Mouse (Mus musculus) intestine, embryonic 15.5 days (tissue): ENCODE measurements around the gene Hist1h4i. TPM values are rescaled to one million over a fixed set of nuclear protein-coding genes. Genes with fewer than 3 reads are reported as not detected.
A peak's percentile ranks its signal among the peaks of the same experiment; 100 is the strongest.

Experiments used
- ATAC-seq: fragments of 200-750 bp; cut with Nextera tagmentation; 2 replicates; pipeline ENCODE4 v1.8.0; 2017; ENCODE audit warnings: moderate TSS enrichment, moderate library complexity
- H3K27ac ChIP-seq: fragments of 300-500 bp; sonication (generic); 2 replicates; pipeline ENCODE4 v1.5.1; 2015; ENCODE audit warnings: mild to moderate bottlenecking, inconsistent platforms
- H3K27me3 ChIP-seq: fragments of 300-500 bp; sonication (generic); replicated peaks from 2 replicates; pipeline ENCODE4 v1.6.1; 2015; ENCODE audit warnings: inconsistent platforms
- H3K36me3 ChIP-seq: fragments of 300-500 bp; sonication (generic); 2 replicates; pipeline ENCODE4 v1.6.1; 2015; ENCODE audit warnings: inconsistent platforms
- H3K4me1 ChIP-seq: fragments of 300-500 bp; sonication (generic); replicated peaks from 2 replicates; pipeline ENCODE4 v1.6.1; 2015; ENCODE audit warnings: inconsistent platforms
- H3K4me2 ChIP-seq: fragments of 300-500 bp; sonication (generic); replicated peaks from 2 replicates; pipeline ENCODE4 v1.6.1; 2015; ENCODE audit warnings: mild to moderate bottlenecking, inconsistent platforms
- H3K4me3 ChIP-seq: fragments of 300-500 bp; sonication (generic); replicated peaks from 2 replicates; pipeline ENCODE4 v1.5.1; 2015; ENCODE audit warnings: inconsistent platforms
- H3K9ac ChIP-seq: fragments of 300-500 bp; sonication (generic); 2 replicates; pipeline ENCODE4 v1.6.1; 2015; ENCODE audit warnings: inconsistent platforms
- H3K9me3 ChIP-seq: fragments of 300-500 bp; sonication (generic); 2 replicates; pipeline ENCODE4 v1.6.1; 2016; ENCODE audit warnings: inconsistent platforms
- WGBS: fragments of 180-500 bp; shearing (Covaris S2); methylation state at CpG from one replicate; pipeline ENCODE4 v1.1.7; 2015; 5-methylcytosine and 5-hydroxymethylcytosine counted together
- polyA plus RNA-seq: library from polyadenylated mRNA; unstranded; fragments of >200 nt; fragmentation: Nextera tagmentation; extraction: Ambion mirVana; gene quantifications from 2 replicates; pipeline ENCODE4 v1.2.1, GENCODE M21; 2015

Gene Hist1h4i
- polyA plus RNA-seq, 1 experiment from 2014 or later, result 21.0 TPM

DNA sequence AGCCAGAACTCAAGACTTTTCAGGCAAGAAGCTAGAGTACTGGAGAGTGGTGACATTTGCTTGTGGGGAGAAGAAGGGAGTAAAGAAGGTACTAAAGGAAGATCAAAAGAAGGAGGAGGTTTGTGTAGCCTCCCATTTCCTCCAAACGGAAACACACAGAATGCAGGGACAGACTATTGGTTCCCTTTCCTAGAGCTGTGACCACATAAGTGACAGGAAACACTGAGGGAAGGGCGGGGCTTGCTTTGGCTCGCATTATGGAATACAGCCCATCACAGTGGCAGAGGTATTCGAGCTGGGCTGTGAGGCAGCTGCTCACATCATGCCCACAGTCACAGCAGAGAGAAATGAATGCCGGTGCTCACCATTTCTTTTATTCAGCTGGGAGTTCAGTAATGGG, 39.3 kb downstream of the Hist1h4i start:
- no peak overlapping the region for H3K4me2 ChIP-seq
- H3K9ac ChIP-seq, result no peak overlapping the region
- no peaks in the 10 kb centered on the region for H3K36me3 ChIP-seq
- ATAC-seq, result no peak
- WGBS, result 25% methylated on average over 5 of the region's 5 CpGs
- H3K4me1 ChIP-seq, result peaks cover 13% of the 10 kb centered on the region; the same call in 1 of the 2 replicates
- no peak overlapping the region for H3K4me3 ChIP-seq
- H3K27me3 ChIP-seq, result peaks cover 87% of the 10 kb centered on the region
- no peaks in the 10 kb centered on the region for H3K9me3 ChIP-seq
- no peak overlapping the region for H3K27ac ChIP-seq

DNA sequence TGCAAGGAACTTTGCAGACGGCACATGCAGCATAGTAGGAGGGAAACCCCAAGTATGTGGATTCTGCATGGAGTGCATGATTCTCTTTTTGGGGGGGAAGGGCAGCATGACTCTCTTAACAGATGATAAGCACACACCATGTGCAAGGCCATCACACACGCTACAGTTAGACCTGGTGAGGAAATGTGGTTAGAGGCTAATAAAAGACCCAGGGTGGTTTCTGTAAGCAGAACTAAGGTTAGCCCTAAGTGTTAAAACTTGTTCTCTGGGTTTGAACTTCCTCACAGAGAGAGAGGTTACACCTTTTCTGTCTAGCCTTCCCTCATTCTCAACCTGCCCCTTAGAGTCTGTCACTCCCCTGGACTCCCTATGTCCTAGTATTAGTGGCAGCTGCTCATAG, 39.8 kb downstream of the Hist1h4i start:
- no peak overlapping the region for H3K27ac ChIP-seq
- no peak for ATAC-seq
- H3K4me3 ChIP-seq, result no peak overlapping the region
- H3K4me2 ChIP-seq, result no peak overlapping the region
- H3K9ac ChIP-seq, result no peak overlapping the region
- H3K4me1 ChIP-seq, result peaks cover 10% of the 10 kb centered on the region; the same call in 1 of the 2 replicates
- H3K36me3 ChIP-seq, result no peaks in the 10 kb centered on the region
- H3K27me3 ChIP-seq, result peaks cover 87% of the 10 kb centered on the region
- no peaks in the 10 kb centered on the region for H3K9me3 ChIP-seq
- 76% methylated on average over 2 of the region's 2 CpGs for WGBS

DNA sequence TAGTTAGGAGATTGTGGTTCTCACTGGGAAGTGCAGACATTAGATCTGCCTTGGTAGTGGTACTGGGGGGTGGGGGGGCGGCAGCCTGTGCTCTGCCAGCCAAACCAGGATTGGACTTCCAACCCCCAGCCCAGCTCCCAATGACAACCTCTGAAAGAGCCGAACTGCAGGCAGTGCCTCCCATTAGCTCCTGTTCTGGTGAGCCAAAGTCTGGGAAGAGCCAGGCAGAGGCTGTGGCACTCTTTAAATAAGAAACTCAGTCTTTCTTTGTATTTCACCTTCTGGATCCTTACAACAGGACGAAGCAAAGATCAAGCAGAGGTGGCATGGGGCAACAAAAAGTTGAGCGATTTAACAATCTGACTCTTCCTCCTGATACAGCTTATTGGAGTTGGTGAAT, 42.0 kb downstream of the Hist1h4i start:
- no peak overlapping the region for H3K4me3 ChIP-seq
- H3K36me3 ChIP-seq, result no peaks in the 10 kb centered on the region
- H3K4me2 ChIP-seq, result no peak overlapping the region
- H3K27ac ChIP-seq, result no peak overlapping the region
- no peaks in the 10 kb centered on the region for H3K9me3 ChIP-seq
- H3K4me1 ChIP-seq, result peaks cover 6% of the 10 kb centered on the region; the same call in 1 of the 2 replicates
- 37% methylated on average over 4 of the region's 4 CpGs for WGBS
- H3K9ac ChIP-seq, result no peak overlapping the region
- H3K27me3 ChIP-seq, result peaks cover 76% of the 10 kb centered on the region
- no peak for ATAC-seq

DNA sequence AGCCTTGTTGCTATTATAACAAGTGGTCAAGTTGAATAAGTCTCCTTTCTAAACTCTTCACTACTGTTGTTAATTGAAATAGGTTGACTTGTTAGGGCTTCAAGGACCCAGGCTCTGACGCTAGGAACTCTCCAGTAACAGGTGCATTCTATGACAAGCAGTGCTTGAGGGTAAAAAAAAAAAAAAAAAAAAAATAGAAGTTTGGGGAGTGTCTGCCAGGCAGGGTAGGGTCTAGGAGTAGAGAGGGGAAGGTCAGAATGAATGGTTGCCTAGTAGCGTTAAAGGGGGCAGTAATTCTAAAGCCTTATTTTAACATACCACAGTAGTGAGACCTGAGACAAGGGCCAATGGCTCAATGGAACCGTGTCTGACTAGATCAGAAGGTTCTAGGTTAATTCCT, 42.8 kb downstream of the Hist1h4i start:
- Histone ChIP-seq H3K4me1 (peaks cover 6% of the 10 kb centered on the region; the same call in 1 of the 2 replicates), H3K9me3 (no peaks in the 10 kb centered on the region), H3K27me3 (peaks cover 69% of the 10 kb centered on the region), H3K9ac (no peak overlapping the region), H3K27ac (no peak overlapping the region), H3K36me3 (no peaks in the 10 kb centered on the region), H3K4me3 (no peak overlapping the region), H3K4me2 (no peak overlapping the region)
- no peak for ATAC-seq
- WGBS, result 28% methylated on average over 3 of the region's 3 CpGs

DNA sequence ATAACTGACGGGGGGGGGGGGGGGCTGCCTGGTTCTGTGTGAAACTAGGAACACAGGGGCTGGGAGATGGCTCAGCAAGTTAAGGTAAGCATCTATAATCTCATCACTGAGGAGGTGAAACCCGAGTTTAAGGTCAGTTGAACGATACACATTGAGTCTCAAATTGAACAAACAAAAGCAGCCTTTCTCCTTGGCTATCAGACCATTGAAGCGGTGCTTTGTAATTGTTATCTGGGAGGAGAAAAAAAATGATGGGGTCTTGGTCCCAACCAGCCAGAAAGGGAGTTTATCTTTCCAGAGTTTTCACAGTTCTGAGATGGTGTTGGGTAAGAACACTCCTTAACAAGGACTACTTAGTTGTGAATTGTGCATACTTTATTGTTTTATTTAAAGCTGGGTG, 43.3 kb downstream of the Hist1h4i start:
- no peak for ATAC-seq
- peaks cover 6% of the 10 kb centered on the region; the same call in 1 of the 2 replicates for H3K4me1 ChIP-seq
- 6% methylated on average over 4 of the region's 4 CpGs for WGBS
- H3K9ac ChIP-seq, result no peak overlapping the region
- H3K4me2 ChIP-seq, result peak overlapping the region; percentile 61
- H3K27me3 ChIP-seq, result peaks cover 66% of the 10 kb centered on the region
- H3K9me3 ChIP-seq, result no peaks in the 10 kb centered on the region
- no peaks in the 10 kb centered on the region for H3K36me3 ChIP-seq
- H3K27ac ChIP-seq, result no peak overlapping the region
- H3K4me3 ChIP-seq, result no peak overlapping the region

DNA sequence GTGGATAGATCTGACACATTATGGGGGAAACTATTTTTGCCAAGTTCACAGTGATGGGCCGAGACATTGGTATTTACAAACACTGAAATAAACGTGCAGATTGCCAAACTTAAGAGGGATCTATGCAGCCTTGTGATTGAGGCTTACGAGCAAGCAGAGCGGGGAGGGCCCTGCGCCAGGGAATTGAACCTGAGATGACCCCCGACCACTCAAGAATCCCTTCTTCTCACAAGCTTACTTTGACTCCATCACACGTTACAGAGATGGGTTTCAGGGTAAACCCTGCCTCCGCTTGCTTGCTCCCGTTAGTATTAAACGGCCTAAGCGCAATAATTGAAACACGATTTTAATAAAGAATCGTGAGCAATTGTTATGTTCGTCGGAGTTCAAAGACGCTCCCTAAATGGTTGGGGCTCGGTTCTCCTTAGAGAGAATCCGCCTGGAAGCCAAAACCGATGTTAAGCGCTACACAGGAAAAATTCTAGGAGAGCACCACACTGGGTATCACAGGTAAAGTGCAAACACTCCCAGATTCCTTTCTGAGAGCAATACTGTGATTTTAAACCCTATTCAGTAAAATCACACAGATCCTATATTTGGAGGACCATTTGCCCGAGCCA, 43.9 kb downstream of the Hist1h4i start:
- no peak for ATAC-seq
- Histone ChIP-seq H3K9me3 (no peaks in the 10 kb centered on the region), H3K4me2 (peak overlapping the region; percentile 61), H3K4me3 (peak overlapping the region; percentile 21), H3K9ac (no peak overlapping the region), H3K27ac (no peak overlapping the region), H3K36me3 (no peaks in the 10 kb centered on the region), H3K27me3 (peaks cover 63% of the 10 kb centered on the region), H3K4me1 (peaks cover 6% of the 10 kb centered on the region; the same call in 1 of the 2 replicates)
- 2% methylated on average over 21 of the region's 21 CpGs for WGBS

DNA sequence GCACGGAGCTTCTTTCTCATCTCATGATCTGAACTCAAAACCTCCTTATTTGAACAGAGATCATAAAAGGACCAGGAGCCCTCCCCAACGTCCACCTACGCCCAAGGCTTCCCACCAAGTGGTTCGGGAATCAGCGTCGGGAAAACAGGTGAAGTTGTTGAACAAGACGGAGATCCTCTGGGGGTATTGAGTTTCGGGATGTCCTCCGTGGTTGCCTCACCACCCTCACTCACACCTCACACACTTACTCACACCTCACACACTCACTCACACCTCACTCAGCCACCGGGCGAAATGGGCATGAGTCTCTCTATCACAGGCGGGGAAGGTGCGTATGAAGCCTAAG, 44.3 kb downstream of the Hist1h4i start:
- H3K4me2 ChIP-seq, result peak overlapping the region; percentile 61
- peak overlapping the region; percentile 21 for H3K4me3 ChIP-seq
- no peaks in the 10 kb centered on the region for H3K9me3 ChIP-seq
- no peak overlapping the region for H3K9ac ChIP-seq
- peaks cover 6% of the 10 kb centered on the region; the same call in 1 of the 2 replicates for H3K4me1 ChIP-seq
- WGBS, result 2% methylated on average over 13 of the region's 13 CpGs
- no peak for ATAC-seq
- H3K27ac ChIP-seq, result no peak overlapping the region
- no peaks in the 10 kb centered on the region for H3K36me3 ChIP-seq
- H3K27me3 ChIP-seq, result peaks cover 58% of the 10 kb centered on the region

DNA sequence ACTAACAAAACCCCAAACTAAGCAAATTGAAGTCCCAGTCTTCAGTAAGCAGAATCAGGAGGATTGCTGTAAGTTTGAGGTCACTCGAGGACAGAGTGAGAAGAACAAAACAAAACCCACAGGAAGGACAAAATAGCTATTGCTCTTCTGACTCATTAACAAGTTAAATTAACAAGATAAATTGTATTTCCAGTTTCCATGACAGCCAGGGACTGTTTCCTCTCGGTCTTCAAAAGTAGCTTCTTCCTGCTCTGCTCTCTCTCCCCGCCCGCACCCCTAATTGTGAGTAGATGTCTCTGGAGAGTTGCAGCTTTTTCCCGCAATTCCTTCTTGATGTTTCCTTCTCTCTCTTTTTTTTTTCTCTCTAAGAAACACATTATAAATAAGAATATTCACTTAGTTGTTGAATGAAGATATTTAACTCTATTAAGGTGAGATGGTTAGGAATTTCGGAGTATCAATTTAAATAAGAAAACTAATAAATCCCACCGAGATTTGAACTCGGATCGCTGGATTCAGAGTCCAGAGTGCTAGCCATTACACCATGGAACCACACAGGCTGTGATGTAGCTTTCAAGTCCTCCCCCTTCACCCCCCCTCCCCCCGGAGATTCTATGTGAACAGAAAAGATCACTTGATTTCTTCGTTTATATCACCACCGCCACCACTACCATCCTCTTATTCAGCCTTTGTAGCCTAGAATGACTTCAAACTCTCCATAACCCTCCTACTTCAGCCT, 44.9 kb downstream of the Hist1h4i start:
- peak overlapping the region; percentile 42 for H3K4me3 ChIP-seq
- H3K4me1 ChIP-seq, result peaks cover 6% of the 10 kb centered on the region; the same call in 1 of the 2 replicates
- H3K9ac ChIP-seq, result no peak overlapping the region
- H3K27ac ChIP-seq, result no peak overlapping the region
- peak; percentile 46; the same call in 1 of the 2 replicates for ATAC-seq
- no peaks in the 10 kb centered on the region for H3K9me3 ChIP-seq
- 3% methylated on average over 12 of the region's 12 CpGs for WGBS
- H3K4me2 ChIP-seq, result peak overlapping the region; percentile 61
- H3K36me3 ChIP-seq, result no peaks in the 10 kb centered on the region
- H3K27me3 ChIP-seq, result peaks cover 52% of the 10 kb centered on the region

DNA sequence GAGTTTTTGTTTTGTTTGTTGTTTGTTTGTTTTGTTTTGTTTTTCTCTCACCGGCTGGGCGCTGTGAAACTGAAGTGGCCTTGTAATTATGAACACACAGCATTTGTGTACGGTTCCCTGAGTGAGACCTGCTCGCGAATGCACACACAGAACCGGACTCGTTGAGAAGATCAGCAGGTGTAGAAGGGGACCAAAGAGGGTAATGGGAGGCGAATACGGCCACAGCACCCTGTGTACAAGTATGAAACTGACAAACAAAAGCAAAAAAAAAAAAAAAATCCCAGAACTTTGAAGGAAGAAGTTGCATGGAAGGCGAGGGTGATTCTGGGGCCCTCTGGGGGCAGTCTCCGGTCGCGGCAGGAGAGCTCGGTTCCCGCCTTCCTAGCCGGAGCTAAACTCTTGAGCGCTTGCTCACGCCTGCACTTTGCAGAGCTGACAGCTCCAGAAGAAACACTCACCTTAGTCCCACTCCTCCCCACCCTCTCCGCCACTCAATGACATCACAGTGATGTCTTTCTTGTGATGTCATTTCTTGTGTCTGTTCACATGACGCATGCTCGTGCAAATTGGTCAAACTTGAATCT, 45.7 kb downstream of the Hist1h4i start:
- WGBS, result under 1% methylated on average over 21 of the region's 21 CpGs
- Histone ChIP-seq H3K9me3 (no peaks in the 10 kb centered on the region), H3K4me3 (peak overlapping the region; percentile 42), H3K27me3 (peaks cover 45% of the 10 kb centered on the region), H3K4me1 (peaks cover 6% of the 10 kb centered on the region; the same call in 1 of the 2 replicates), H3K36me3 (no peaks in the 10 kb centered on the region), H3K27ac (no peak overlapping the region), H3K4me2 (peak overlapping the region; percentile 61), H3K9ac (peak overlapping the region; percentile 4; the same call in 1 of the 2 replicates)
- ATAC-seq, result peak; percentile 80

DNA sequence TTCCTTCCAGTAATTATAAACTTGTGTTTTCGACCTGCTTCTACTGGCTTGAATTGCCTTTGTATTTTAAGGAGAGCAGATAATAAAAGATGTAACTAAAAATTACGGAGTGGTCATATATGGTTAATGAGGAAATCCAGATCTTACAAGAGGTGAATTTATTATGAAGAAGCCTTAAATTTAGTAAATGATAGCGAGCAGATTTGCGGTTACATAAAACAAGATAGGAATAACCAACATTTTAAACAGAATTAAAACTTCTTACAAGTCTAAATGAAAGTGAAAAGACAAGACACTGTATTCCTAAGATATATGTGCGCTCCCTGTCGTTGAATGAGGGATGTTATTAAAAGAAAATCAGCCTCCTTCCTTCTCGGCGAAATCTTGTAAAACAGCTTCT, 46.3 kb downstream of the Hist1h4i start:
- H3K27me3 ChIP-seq, result peaks cover 41% of the 10 kb centered on the region
- H3K27ac ChIP-seq, result no peak overlapping the region
- H3K4me2 ChIP-seq, result peak overlapping the region; percentile 61
- ATAC-seq, result peak; percentile 15; the same call in 1 of the 2 replicates
- WGBS, result 5% methylated on average over 8 of the region's 8 CpGs
- no peaks in the 10 kb centered on the region for H3K36me3 ChIP-seq
- H3K4me1 ChIP-seq, result peaks cover 6% of the 10 kb centered on the region; the same call in 1 of the 2 replicates
- H3K9me3 ChIP-seq, result no peaks in the 10 kb centered on the region
- H3K4me3 ChIP-seq, result peak overlapping the region; percentile 42
- H3K9ac ChIP-seq, result peak overlapping the region; percentile 4; the same call in 1 of the 2 replicates

DNA sequence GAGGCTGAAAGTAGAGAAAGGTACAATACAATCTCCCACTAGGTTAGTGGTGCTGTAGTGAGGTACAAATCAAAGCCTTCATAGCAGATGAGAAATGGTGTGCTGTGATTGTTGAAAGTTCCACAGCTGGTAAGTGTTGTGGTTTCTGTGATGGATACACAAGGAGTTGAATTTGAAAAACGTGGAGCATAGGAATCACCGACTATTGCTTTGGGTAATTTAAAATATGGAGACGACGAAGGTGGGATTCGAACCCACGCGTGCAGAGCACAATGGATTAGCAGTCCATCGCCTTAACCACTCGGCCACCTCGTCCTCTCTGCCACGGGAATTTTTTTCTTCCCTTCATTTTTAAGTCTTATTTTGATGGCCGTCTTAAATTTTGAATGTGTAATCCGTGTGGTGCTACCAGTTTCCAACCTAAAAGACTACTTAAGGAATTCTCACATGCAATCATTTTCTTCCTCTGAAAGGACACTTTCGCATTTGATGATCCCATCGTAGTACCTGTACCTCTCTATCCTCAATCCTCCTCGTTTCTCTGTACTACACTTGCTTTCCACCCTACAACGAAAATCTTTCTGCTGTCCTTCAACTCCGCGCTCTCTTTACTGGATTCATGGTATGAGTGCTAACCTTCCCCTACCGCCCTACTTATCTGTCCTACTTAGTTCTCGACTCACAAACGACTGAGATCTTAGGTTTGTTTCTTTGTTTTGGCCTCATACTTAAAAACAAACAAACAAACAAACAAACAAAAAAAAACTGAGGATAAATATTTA, 47.0 kb downstream of the Hist1h4i start:
- peak; percentile 54 for ATAC-seq
- peaks cover 34% of the 10 kb centered on the region for H3K27me3 ChIP-seq
- H3K4me3 ChIP-seq, result no peak overlapping the region

DNA sequence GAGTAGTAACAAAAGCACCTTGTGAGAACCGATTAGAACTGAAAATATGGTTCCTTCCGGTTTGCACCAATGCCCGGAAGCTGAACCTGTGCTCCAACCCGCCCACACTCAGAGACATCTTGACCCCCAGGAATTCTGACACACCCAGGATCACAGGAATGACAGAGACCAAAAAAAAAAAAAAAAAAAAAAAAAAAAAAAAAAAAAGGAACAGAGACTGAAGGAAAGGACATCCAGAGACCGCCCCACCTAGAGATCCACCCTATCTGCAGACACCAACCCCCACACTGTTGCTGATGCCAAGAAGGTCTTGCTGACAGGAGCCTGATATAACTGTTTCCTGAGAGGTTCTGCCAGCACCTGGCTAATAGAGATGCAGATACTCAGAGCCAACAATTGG, 48.6 kb downstream of the Hist1h4i start:
- no peaks in the 10 kb centered on the region for H3K9me3 ChIP-seq
- H3K27me3 ChIP-seq, result peaks cover 19% of the 10 kb centered on the region
- H3K4me1 ChIP-seq, result peaks cover 6% of the 10 kb centered on the region; the same call in 1 of the 2 replicates
- H3K9ac ChIP-seq, result no peak overlapping the region
- WGBS, result 83% methylated on average over 5 of the region's 5 CpGs
- no peak overlapping the region for H3K4me3 ChIP-seq
- no peak for ATAC-seq
- no peaks in the 10 kb centered on the region for H3K36me3 ChIP-seq
- no peak overlapping the region for H3K4me2 ChIP-seq
- H3K27ac ChIP-seq, result no peak overlapping the region

More for the DNA sequence above, 47.0 kb downstream of the Hist1h4i start:
- Histone ChIP-seq H3K9me3 (no peaks in the 10 kb centered on the region), H3K27ac (no peak overlapping the region), H3K9ac (no peak overlapping the region), H3K36me3 (no peaks in the 10 kb centered on the region), H3K4me1 (peaks cover 6% of the 10 kb centered on the region; the same call in 1 of the 2 replicates), H3K4me2 (peak overlapping the region; percentile 35)
- WGBS, result 4% methylated on average over 22 of the region's 22 CpGs
